Mouse (Mus musculus) kidney, adult 18-20 months (tissue): Measurements from ENCODE around the gene Zfand5.

Experiments used
- DNase-seq: peaks from one replicate; pipeline ENCODE4 v3.0.0; 2021

Zfand5 gene

GRCm38 (mm10) chr19:21330305-21331115 is 58.4 kb downstream of the Zfand5 start:
- DNase-seq = no peak

GRCm38 (mm10) chr19:21331621-21332155 is 59.6 kb downstream of the Zfand5 start:
- no peak for DNase-seq
